Mouse (Mus musculus) limb, embryonic 11.5 days (tissue): ENCODE data around the gene Lrch1. TPM values are rescaled to one million over a fixed set of nuclear protein-coding genes. Genes with fewer than 3 reads are reported as not detected.
A peak's percentile ranks its signal among the peaks of the same experiment; 100 is the strongest.

Source experiments
- ATAC-seq: fragments of 200-750 bp; cut with Nextera tagmentation; 2 replicates; pipeline ENCODE4 v1.8.0; 2017; ENCODE audit warnings: low read depth; ENCODE audit not compliant: insufficient number of reproducible peaks, low FRiP score, low TSS enrichment
- DNase-seq: peaks from one replicate; pipeline ENCODE4 v3.0.0-alpha.2; 2015; ENCODE audit warnings: low spot score
- H3K27ac ChIP-seq: fragments of 300-500 bp; sonication (generic); replicated peaks from 2 replicates; pipeline ENCODE4 v1.5.1; 2014; ENCODE audit warnings: low read depth, mild to moderate bottlenecking, low read length
- H3K27me3 ChIP-seq: fragments of 300-500 bp; sonication (generic); 2 replicates; pipeline ENCODE4 v1.6.1; 2014; ENCODE audit warnings: mild to moderate bottlenecking, low read length, mixed read lengths; ENCODE audit not compliant: control insufficient read depth, insufficient read depth
- H3K36me3 ChIP-seq: fragments of 300-500 bp; sonication (generic); 2 replicates; pipeline ENCODE4 v1.6.1; 2014; ENCODE audit warnings: mild to moderate bottlenecking, low read length, moderate library complexity, mixed read lengths; ENCODE audit not compliant: control insufficient read depth, insufficient read depth
- H3K4me1 ChIP-seq: fragments of 300-500 bp; sonication (generic); 2 replicates; pipeline ENCODE4 v1.6.1; 2014; ENCODE audit warnings: low read length, mixed read lengths; ENCODE audit not compliant: control insufficient read depth, insufficient read depth
- H3K4me2 ChIP-seq: fragments of 300-500 bp; sonication (generic); 2 replicates; pipeline ENCODE4 v1.6.1; 2014; ENCODE audit warnings: low read depth, mild to moderate bottlenecking, moderate library complexity; ENCODE audit not compliant: severe bottlenecking
- H3K4me3 ChIP-seq: fragments of 300-500 bp; sonication (generic); 2 replicates; pipeline ENCODE4 v1.5.1; 2014; ENCODE audit warnings: low read depth, low read length
- H3K9ac ChIP-seq: fragments of 300-500 bp; sonication (generic); 2 replicates; pipeline ENCODE4 v1.6.1; 2014; ENCODE audit warnings: mild to moderate bottlenecking, low read length
- H3K9me3 ChIP-seq: fragments of 300-500 bp; sonication (generic); 2 replicates; pipeline ENCODE4 v1.6.1; 2016; ENCODE audit warnings: low read length; ENCODE audit not compliant: control insufficient read depth
- WGBS: fragments of 180-500 bp; shearing (Covaris S2); extraction: QIAGEN DNeasy Blood & Tissue Kit; methylation state at CpG from one replicate; pipeline ENCODE4 v1.1.7; 2014; 5-methylcytosine and 5-hydroxymethylcytosine counted together
- polyA plus RNA-seq: library from polyadenylated mRNA; unstranded; fragments of >200 nt; fragmentation: Nextera tagmentation; extraction: Ambion mirVana; gene quantifications from 2 replicates; pipeline ENCODE4 v1.2.1, GENCODE M21; 2014

The Lrch1 gene
- polyA plus RNA-seq, 1 experiment from 2014 or later, result 12.9 TPM

DNA sequence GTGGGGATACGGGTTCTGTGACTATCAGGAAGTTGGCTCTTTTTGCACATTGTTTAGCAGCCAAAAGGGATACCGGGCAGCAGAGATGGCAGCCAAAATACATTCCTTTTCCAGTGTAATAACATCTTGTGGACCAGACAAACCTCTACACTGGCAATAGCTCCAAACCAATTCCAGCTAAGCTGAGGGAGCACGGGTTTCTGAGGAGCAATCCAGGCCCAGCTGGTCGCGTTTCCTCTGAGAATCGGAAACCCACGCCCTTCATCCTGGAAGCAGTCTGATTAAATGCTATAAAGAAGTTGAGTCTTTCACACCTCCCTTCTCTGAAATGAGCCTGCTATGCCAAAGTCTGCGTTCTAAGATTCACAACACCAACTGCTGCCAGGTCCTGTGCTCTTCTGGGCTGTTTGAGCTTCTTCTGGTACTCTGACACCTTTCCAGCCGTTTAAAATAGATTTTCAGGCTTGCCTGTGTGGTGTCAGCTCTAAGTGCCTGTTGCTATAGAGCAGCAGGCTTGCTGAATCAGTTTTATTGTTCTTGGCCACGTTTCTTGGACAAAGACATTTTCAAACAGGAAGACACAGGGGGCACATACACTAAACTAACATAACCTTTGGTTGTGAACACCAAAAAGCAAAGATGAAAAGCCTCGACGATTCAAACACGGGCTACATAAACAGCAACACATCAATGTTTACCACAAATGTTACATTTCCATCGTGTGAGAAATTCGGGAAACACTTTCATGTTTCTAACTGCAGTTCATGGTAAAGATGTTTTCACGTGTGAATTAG is 94.5 kb downstream of the Lrch1 start:
- H3K27me3 ChIP-seq, result no peaks in the 10 kb centered on the region

DNA sequence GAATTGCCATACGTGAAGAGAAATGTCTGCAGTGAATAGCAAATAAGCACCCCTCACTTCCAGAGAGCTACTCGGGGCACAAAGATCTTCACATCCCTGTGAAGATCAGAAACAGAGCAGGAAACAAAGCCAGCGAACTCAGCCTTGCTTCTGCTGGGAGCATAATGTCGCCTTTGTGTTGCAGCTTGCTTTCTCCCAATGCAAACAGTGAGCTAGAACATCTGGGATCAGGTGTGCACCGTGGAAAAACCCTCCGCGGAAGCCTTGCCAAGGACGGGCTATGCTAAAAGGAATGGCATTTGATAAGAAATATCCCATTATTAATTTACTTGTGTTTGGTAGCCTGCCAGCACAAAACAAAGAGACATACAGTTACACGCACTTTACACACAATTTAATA is 95.8 kb downstream of the Lrch1 start:
- Histone ChIP-seq H3K4me2 (no peak overlapping the region), H3K36me3 (no peaks in the 10 kb centered on the region), H3K4me1 (peaks cover 12% of the 10 kb centered on the region), H3K27me3 (no peaks in the 10 kb centered on the region), H3K27ac (no peak overlapping the region), H3K4me3 (no peak overlapping the region), H3K9ac (no peak overlapping the region), H3K9me3 (no peaks in the 10 kb centered on the region)
- ATAC-seq (no peak), DNase-seq (peak; percentile 34)
- WGBS, result 71% methylated on average over 9 of the region's 9 CpGs

More for the DNA sequence above, 94.5 kb downstream of the Lrch1 start:
- no peak overlapping the region for H3K4me3 ChIP-seq
- DNase-seq, result peak; percentile 32
- 58% methylated on average over 16 of the region's 16 CpGs for WGBS
- H3K9me3 ChIP-seq, result no peaks in the 10 kb centered on the region
- H3K9ac ChIP-seq, result no peak overlapping the region
- H3K36me3 ChIP-seq, result no peaks in the 10 kb centered on the region
- no peak overlapping the region for H3K4me2 ChIP-seq
- H3K4me1 ChIP-seq, result peaks cover 6% of the 10 kb centered on the region
- ATAC-seq, result no peak
- no peak overlapping the region for H3K27ac ChIP-seq

DNA sequence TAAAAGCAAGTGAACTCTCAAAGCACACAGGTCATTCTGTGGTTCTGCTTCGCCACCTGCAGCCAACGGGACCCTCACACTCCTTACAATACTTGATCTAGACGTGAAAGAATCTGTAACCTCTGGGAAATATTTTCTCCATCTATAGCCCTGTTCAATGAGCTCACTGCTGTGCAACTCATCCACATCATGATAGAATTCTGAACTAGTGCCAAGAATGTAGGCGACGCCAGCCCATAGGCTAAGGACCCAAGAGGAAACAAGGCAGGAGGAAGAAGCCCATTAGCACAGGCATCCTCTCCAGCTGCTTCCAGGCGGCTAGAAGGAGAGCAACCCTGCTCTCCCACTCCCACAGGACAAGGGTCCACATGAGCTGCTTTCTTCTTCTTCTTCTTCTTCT is 98.7 kb downstream of the Lrch1 start:
- ATAC-seq (no peak), DNase-seq (no peak)
- Histone ChIP-seq H3K4me1 (peaks cover 16% of the 10 kb centered on the region), H3K4me3 (no peak overlapping the region), H3K27me3 (no peaks in the 10 kb centered on the region), H3K9ac (no peak overlapping the region), H3K4me2 (no peak overlapping the region), H3K27ac (no peak overlapping the region), H3K36me3 (no peaks in the 10 kb centered on the region), H3K9me3 (no peaks in the 10 kb centered on the region)
- WGBS, result 81% methylated on average over 6 of the region's 6 CpGs

DNA sequence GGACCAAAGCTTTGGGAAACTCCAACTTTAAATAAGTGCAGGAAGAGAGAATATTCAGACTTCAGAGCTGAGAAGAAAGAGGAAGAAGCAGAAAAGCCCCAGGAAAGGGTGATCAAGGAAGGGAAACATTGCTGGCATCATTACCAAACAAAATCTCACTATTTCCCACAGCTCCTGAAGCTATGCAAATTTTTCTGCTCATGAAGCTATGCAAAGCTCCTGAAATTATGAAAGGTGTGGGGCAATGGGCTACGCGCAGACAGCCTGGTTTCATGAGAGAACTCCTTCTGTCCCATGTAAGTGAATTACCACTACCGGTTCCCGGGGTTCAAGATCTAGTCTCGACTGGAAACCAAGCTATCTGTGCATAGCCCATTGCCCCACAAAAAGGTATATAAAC is 99.5 kb downstream of the Lrch1 start:
- no peak for DNase-seq

DNA sequence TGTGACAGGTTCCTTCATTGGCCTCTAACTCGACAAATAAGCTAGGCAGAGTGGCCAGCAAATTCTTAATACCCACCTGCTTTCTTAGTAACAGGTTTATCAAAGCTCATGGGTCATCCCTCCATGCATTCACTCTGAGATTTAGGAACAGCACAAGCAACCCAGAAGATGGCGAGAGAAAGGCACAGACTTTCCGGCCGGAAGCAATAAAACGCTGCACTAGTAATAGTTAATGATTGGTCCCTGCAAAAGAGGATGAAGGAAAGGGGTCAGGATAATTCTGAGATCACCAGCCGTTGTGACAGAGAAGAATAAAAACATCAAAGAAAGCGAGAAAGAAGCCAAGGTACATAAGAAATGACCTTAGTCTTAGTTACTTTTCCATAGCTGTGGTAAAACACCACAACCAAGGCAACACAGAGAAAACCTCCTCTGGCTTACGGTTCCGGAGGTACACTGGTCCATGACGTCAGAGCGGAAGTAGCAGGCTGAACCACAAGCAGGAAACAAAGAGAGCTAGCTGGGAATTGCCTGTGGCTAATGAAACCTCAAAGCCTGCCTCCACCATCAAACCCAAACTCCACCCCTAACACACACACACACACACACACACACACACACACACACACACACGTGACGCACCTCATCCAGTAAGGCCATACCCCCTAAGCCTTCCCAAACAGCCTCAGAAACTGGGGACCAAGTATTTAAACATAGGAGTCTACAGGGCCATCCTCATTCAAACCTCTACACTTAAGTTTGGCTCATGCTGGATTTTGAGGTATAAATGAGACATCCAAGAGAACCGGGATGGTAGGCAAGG is 100.2 kb downstream of the Lrch1 start:
- H3K9me3 ChIP-seq, result no peaks in the 10 kb centered on the region
- 60% methylated on average over 14 of the region's 14 CpGs for whole genome bisulfite sequencing

More for the DNA sequence above, 99.5 kb downstream of the Lrch1 start:
- H3K27me3 ChIP-seq, result no peaks in the 10 kb centered on the region
- no peak for ATAC-seq
- 99% methylated on average over 5 of the region's 5 CpGs for WGBS
- no peak overlapping the region for H3K4me3 ChIP-seq
- H3K4me1 ChIP-seq, result peaks cover 16% of the 10 kb centered on the region
- H3K4me2 ChIP-seq, result no peak overlapping the region
- no peak overlapping the region for H3K27ac ChIP-seq
- H3K9ac ChIP-seq, result no peak overlapping the region
- no peaks in the 10 kb centered on the region for H3K9me3 ChIP-seq
- H3K36me3 ChIP-seq, result no peaks in the 10 kb centered on the region

DNA sequence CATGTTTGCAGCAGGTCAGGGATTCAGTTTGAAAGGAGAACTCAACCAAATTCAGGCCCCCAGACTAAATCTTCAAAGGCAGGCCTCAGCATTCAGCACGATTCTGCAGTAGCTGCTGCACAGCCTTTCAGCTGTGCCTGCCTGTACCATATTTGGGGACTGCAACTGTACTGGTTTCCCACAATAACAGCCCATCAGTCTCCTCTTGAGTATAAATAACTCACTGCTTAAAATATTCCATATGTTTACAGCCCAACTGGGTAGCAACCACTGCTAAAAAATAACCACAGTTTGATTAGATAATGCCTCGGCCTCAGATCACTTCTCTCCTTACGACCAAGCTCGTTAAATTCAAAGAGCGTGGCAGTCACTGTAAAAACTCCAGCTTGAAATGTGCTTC is 101.0 kb downstream of the Lrch1 start:
- no peaks in the 10 kb centered on the region for H3K9me3 ChIP-seq
- ATAC-seq (peak; percentile 32; the same call in 1 of the 2 replicates), DNase-seq (no peak)
- peaks cover 9% of the 10 kb centered on the region for H3K4me1 ChIP-seq
- H3K4me3 ChIP-seq, result no peak overlapping the region
- H3K4me2 ChIP-seq, result no peak overlapping the region
- H3K36me3 ChIP-seq, result no peaks in the 10 kb centered on the region
- no peaks in the 10 kb centered on the region for H3K27me3 ChIP-seq
- WGBS, result 16% methylated on average over 5 of the region's 5 CpGs
- no peak overlapping the region for H3K27ac ChIP-seq
- no peak overlapping the region for H3K9ac ChIP-seq

More for the DNA sequence above, 100.2 kb downstream of the Lrch1 start:
- H3K4me3 ChIP-seq, result no peak overlapping the region
- H3K36me3 ChIP-seq, result no peaks in the 10 kb centered on the region
- H3K27me3 ChIP-seq, result no peaks in the 10 kb centered on the region
- DNase-seq (peak; percentile 40), ATAC-seq (no peak)
- no peak overlapping the region; the same call in 1 of the 2 replicates for H3K27ac ChIP-seq
- no peak overlapping the region for H3K9ac ChIP-seq
- no peak overlapping the region for H3K4me2 ChIP-seq
- peaks cover 15% of the 10 kb centered on the region for H3K4me1 ChIP-seq

DNA sequence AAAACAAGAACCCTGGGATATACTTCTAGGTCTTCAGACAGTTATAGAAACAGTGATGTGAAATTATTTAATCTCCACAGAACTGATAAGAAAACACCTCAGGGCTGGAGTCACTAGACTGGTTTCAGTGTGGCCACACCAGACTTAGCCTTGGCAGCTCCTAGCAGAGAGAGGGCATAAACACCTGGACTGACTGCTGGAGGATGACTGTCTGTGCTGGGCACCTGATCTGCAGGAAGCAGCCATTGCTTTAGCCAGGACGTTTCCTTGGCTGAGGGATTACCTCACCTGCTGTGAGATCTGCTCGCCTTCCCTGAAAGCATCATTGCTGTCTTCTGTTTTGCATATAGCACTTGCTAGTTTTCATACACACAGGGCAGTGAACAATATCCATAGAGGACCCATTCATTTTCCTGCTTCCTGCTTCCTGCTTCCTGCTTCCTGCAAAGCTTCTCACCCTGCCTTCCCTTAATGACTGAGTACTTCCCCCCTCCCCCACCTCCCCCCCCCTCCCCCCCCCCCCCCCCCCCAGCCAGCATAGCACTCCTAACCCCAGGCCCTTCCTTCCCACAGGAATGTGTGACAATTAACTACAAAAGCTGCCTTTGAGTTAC is 101.9 kb downstream of the Lrch1 start:
- Histone ChIP-seq H3K27me3 (no peaks in the 10 kb centered on the region), H3K4me1 (peaks cover 12% of the 10 kb centered on the region), H3K9me3 (no peaks in the 10 kb centered on the region), H3K27ac (no peak overlapping the region), H3K36me3 (no peaks in the 10 kb centered on the region), H3K9ac (no peak overlapping the region), H3K4me3 (no peak overlapping the region), H3K4me2 (no peak overlapping the region)
- 37% methylated on average over 2 of the region's 2 CpGs for WGBS
- DNase-seq, result no peak
- no peak for ATAC-seq

DNA sequence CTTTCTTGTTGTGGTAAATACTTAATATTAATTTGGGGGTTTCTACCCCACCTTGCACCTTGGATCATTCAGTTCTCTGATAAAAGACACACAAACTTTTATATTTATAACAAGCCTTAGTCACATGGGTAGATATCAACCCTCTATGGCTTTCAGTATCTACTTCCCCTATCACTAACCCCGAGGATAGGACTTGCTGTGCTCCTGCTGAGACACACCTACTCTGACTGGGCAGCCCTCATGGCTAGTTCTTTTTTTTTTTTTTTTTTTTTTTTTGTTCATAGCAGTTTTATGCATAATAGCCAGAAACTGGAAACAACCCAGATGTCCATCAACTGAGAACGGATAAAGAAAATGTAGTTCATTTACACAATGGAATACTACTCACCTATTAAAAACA is 106.0 kb downstream of the Lrch1 start:
- no peak for DNase-seq
- no peak overlapping the region for H3K27ac ChIP-seq
- no peaks in the 10 kb centered on the region for H3K27me3 ChIP-seq
- no peaks in the 10 kb centered on the region for H3K36me3 ChIP-seq
- no peaks in the 10 kb centered on the region for H3K9me3 ChIP-seq
- no peak overlapping the region for H3K4me3 ChIP-seq
- peaks cover 7% of the 10 kb centered on the region for H3K4me1 ChIP-seq
- no peak overlapping the region for H3K9ac ChIP-seq
- no peak overlapping the region for H3K4me2 ChIP-seq
- 79% methylated on average over 2 of the region's 2 CpGs for WGBS
- ATAC-seq, result no peak
